In the genomic region with DNA sequence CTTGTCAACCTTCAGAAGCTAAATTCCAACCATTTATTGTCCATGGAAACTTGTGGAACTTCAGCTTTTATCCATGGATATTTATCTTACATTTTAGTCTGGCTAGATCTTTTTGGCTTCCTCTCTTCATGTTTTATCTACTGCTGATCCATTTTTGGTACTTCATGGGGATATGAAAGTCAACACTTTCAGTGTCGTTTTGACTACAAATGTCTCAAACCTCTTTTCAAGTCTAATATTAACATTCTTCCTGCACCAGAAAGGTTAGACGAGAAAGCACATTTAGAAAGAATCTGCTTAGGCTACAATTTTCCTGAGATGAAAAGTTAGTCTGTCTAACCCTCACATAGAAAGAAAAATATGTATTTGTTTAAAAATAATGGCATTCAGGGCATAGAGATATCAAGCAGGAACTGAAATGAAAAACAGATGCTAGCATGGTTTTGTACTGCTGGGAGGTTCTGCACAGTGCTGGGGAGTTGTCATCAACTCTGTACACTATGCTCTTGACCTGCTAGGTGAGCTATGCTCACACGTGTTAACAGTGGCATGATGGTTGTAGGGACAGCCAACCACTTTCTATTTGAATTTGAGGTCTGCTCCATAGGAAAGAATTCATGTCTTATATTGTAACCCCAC, we compare ENCODE assay signal across 1 mouse cellular context.
TF ChIP-seq lines count a peak whose summit lies in the region.

No protein-coding gene starts in this region.

TF ChIP-seq in CH12.LX, 34 proteins besides CTCF, POLR2A, EP300 and RAD21 (continued from another document):
- no peak for TF ChIP-seq MAZ (IDR thresholded peaks at IDR 0.05; ENCODE audit: low read depth, low read length)
- no peak for TF ChIP-seq ETS1 (conservative IDR thresholded peaks at IDR 0.05; ENCODE audit: low read depth, low read length)
- no peak for TF ChIP-seq USF1 (IDR thresholded peaks at IDR 0.05; ENCODE audit: low read depth, low read length)
- TF ChIP-seq MXI1 (IDR thresholded peaks at IDR 0.05; ENCODE audit: low read depth, low read length): peak; percentile 71; the same call in 1 of the 2 replicates
- no peak for TF ChIP-seq SMC3 (IDR thresholded peaks at IDR 0.05; ENCODE audit: low read depth, low read length)
- TF ChIP-seq HCFC1 (IDR thresholded peaks at IDR 0.05; ENCODE audit: low read depth, low read length): no peak
- TF ChIP-seq MAFK (IDR thresholded peaks at IDR 0.05; ENCODE audit: insufficient replicate concordance, low read length): no peak
- no peak for TF ChIP-seq GABPA (IDR thresholded peaks at IDR 0.05; ENCODE audit: insufficient replicate concordance, low read depth, low read length)
- peak; percentile 95 for TF ChIP-seq IRF4 (IDR thresholded peaks at IDR 0.05; ENCODE audit: low read depth, low read length)
- TF ChIP-seq RCOR1 (conservative IDR thresholded peaks at IDR 0.05; ENCODE audit: low read depth, low read length): no peak
- TF ChIP-seq USF2 (conservative IDR thresholded peaks at IDR 0.05; ENCODE audit: low read depth, low read length): 0 out of 2 replicates have a peak, but pooled peaks have one; percentile 5
- TF ChIP-seq CHD2 (IDR thresholded peaks at IDR 0.05; ENCODE audit: low read length): peak; percentile 5; the same call in 1 of the 2 replicates
- peak; percentile 96; the same call in 1 of the 2 replicates for TF ChIP-seq MEF2A (IDR thresholded peaks at IDR 0.05; ENCODE audit: borderline replicate concordance, low read depth, low read length)
